23 mouse cellular contexts compared by ENCODE assay signal in genomic region chr4:82166826-82167225, GRCm38 (mm10).
DNase-seq lines count a peak whose midpoint lies in the region; ATAC-seq and TF ChIP-seq lines count a peak whose summit lies in the region.
"Had no signal": no experiment of that assay in that cellular context is flagged by ENCODE, and none has a peak within 500 bp of the region (broad histone marks: within the 10 kb centered on the region; RNA-seq: fewer than 3 reads in every experiment).

No protein-coding gene starts in this region.

- dilution Hi-C loops in CH12.LX (cut with MboI; ENCODE audit: extremely low pct_ligation_motif_present, extremely low pct_unique_long_range_greater_than_20kb, low sequenced_read_pairs), result no loop called here

- no peak for ATAC-seq in lung, embryonic 14.5 days (ENCODE audit: insufficient read depth)
- ATAC-seq in embryonic facial prominence, embryonic 15.5 days (ENCODE audit: insufficient number of reproducible peaks, low FRiP score, low TSS enrichment, low read depth), result no peak
- ATAC-seq: CD4-positive, CD25-positive, alpha-beta regulatory T cell, adult 4 months; forebrain, embryonic 15.5 days had no signal

- no peaks in the 10 kb centered on the region for H3K79me2 ChIP-seq in CH12.LX (replicated peaks; ENCODE audit: control insufficient read depth, extremely low read depth, insufficient read depth, poor library complexity, severe bottlenecking)

- no peaks in the 10 kb centered on the region for H3K9me3 ChIP-seq in lung, embryonic 14.5 days (ENCODE audit: low read depth, low read length)
- no peaks in the 10 kb centered on the region for H3K9me3 ChIP-seq in CH12.LX (replicated peaks; ENCODE audit: low read length)
- no peaks in the 10 kb centered on the region for H3K9me3 ChIP-seq in embryonic facial prominence, embryonic 15.5 days (replicated peaks)
- H3K9me3 ChIP-seq: embryonic facial prominence, embryonic 13.5 days; forebrain, embryonic 12.5 days; forebrain, embryonic 15.5 days; hindbrain, embryonic 12.5 days; hindbrain, embryonic 15.5 days had no signal

- H3K27me3 ChIP-seq in lung, embryonic 14.5 days (ENCODE audit: insufficient read depth, low read length), result no peaks in the 10 kb centered on the region
- H3K27me3 ChIP-seq in CH12.LX (replicated peaks), result no peaks in the 10 kb centered on the region
- H3K27me3 ChIP-seq in embryonic facial prominence, embryonic 15.5 days, result no peaks in the 10 kb centered on the region
- H3K27me3 ChIP-seq: embryonic facial prominence, embryonic 13.5 days; forebrain, embryonic 12.5 days; forebrain, embryonic 15.5 days; hindbrain, embryonic 12.5 days; hindbrain, embryonic 15.5 days; Patski had no signal

- H3K4me2 ChIP-seq in lung, embryonic 14.5 days, result no peak overlapping the region
- H3K4me2 ChIP-seq in CH12.LX (ENCODE audit: insufficient read depth, low read depth, poor library complexity, severe bottlenecking), result peak overlapping the region; percentile 55; the same call in 1 of the 2 replicates
- H3K4me2 ChIP-seq in embryonic facial prominence, embryonic 15.5 days (replicated peaks), result no peak overlapping the region
- H3K4me2 ChIP-seq: embryonic facial prominence, embryonic 13.5 days; forebrain, embryonic 12.5 days; forebrain, embryonic 15.5 days; heart, embryonic 11.5 days; hindbrain, embryonic 12.5 days; hindbrain, embryonic 15.5 days had no signal

- WGBS in lung, embryonic 14.5 days, result 65% methylated on average over 1 of the region's 1 CpGs
- 76% methylated on average over 1 of the region's 1 CpGs for WGBS in embryonic facial prominence, embryonic 15.5 days

- no peaks in the 10 kb centered on the region for H3K36me3 ChIP-seq in lung, embryonic 14.5 days (ENCODE audit: insufficient read depth)
- no peaks in the 10 kb centered on the region for H3K36me3 ChIP-seq in CH12.LX (replicated peaks in 1 of 2; ENCODE audit: control insufficient read depth in 1 of 2, insufficient read depth in 1 of 2, low read length in 1 of 2)
- no peaks in the 10 kb centered on the region for H3K36me3 ChIP-seq in embryonic facial prominence, embryonic 15.5 days
- H3K36me3 ChIP-seq: embryonic facial prominence, embryonic 13.5 days; forebrain, embryonic 12.5 days; forebrain, embryonic 15.5 days; hindbrain, embryonic 12.5 days; hindbrain, embryonic 15.5 days had no signal

- no peak for TF ChIP-seq POLR2A in CH12.LX (IDR thresholded peaks at IDR 0.05; ENCODE audit: low read depth, low read length)

- H3K27ac ChIP-seq in lung, embryonic 14.5 days (ENCODE audit: low read depth), result peak overlapping the region; percentile 42; the same call in 1 of the 2 replicates
- peak overlapping the region; percentile 91 for H3K27ac ChIP-seq in CH12.LX (ENCODE audit: insufficient read depth, low read depth)
- 0 out of 2 replicates have a peak overlapping the region, but pooled peaks have one; percentile 7 for H3K27ac ChIP-seq in embryonic facial prominence, embryonic 15.5 days (replicated peaks)
- H3K27ac ChIP-seq: embryonic facial prominence, embryonic 13.5 days; forebrain, embryonic 12.5 days; forebrain, embryonic 15.5 days; heart, adult 2 months; hindbrain, embryonic 12.5 days; hindbrain, embryonic 15.5 days had no signal

- H3K4me3 ChIP-seq in lung, embryonic 14.5 days (ENCODE audit: low read depth, low read length), result no peak overlapping the region
- no peak overlapping the region for H3K4me3 ChIP-seq in CH12.LX (replicated peaks in 1 of 3; ENCODE audit: low read depth in 2 of 3, low read length in 2 of 3, poor library complexity in 1 of 3)
- no peak overlapping the region for H3K4me3 ChIP-seq in embryonic facial prominence, embryonic 15.5 days (replicated peaks)
- H3K4me3 ChIP-seq: embryonic facial prominence, embryonic 13.5 days; erythroblast, embryonic 14.5 days; forebrain, embryonic 12.5 days; forebrain, embryonic 15.5 days; heart, adult 2 months; hindbrain, embryonic 12.5 days; hindbrain, embryonic 15.5 days had no signal

- TF ChIP-seq EP300 in CH12.LX (IDR thresholded peaks at IDR 0.05; ENCODE audit: low read length), result no peak

- TF ChIP-seq CTCF in lung, embryonic 14.5 days (IDR thresholded peaks at IDR 0.05; ENCODE audit: low read depth), result no peak
- no peak for TF ChIP-seq CTCF in CH12.LX (conservative IDR thresholded peaks at IDR 0.05 in 1 of 2, IDR thresholded peaks at IDR 0.05 in 1 of 2; ENCODE audit: low read depth in 2 of 2, low read length in 2 of 2)

- in situ Hi-C loops in CH12.LX (cut with MboI; ENCODE audit: low pct_ligation_motif_present, low pct_unique_long_range_greater_than_20kb, low sequenced_read_pairs), result no loop called here

- H3K9ac ChIP-seq in lung, embryonic 14.5 days, result no peak overlapping the region
- peak overlapping the region; percentile 10; the same call in 1 of the 2 replicates for H3K9ac ChIP-seq in CH12.LX (ENCODE audit: insufficient read depth, low read depth)
- no peak overlapping the region for H3K9ac ChIP-seq in embryonic facial prominence, embryonic 15.5 days
- H3K9ac ChIP-seq: embryonic facial prominence, embryonic 13.5 days; forebrain, embryonic 12.5 days; forebrain, embryonic 15.5 days; hindbrain, embryonic 12.5 days; hindbrain, embryonic 15.5 days had no signal

- 0 out of 2 replicates have a peak, but pooled peaks cover 9% of the 10 kb centered on the region for H3K4me1 ChIP-seq in lung, embryonic 14.5 days (ENCODE audit: insufficient read depth)
- H3K4me1 ChIP-seq in CH12.LX (ENCODE audit: control insufficient read depth in 1 of 2, insufficient read depth in 2 of 2), result peaks cover 25 to 51% of the 10 kb centered on the region in 2 experiments
- 0 out of 2 replicates have a peak, but pooled peaks cover 9% of the 10 kb centered on the region for H3K4me1 ChIP-seq in embryonic facial prominence, embryonic 15.5 days
- H3K4me1 ChIP-seq: forebrain, embryonic 12.5 days; forebrain, embryonic 15.5 days; hindbrain, embryonic 12.5 days; hindbrain, embryonic 15.5 days had no signal

- DNase-seq in lung, embryonic 14.5 days, result no peak
- no peak for DNase-seq in lung, postnatal 4 days
- DNase-seq in CH12.LX (ENCODE audit: extremely low read depth) (no peak), MN1 (ENCODE audit: low spot score) (no peak)
- DNase-seq in thymus, postnatal 0 days (ENCODE audit: low spot score), result no peak
- DNase-seq: adrenal gland, adult 2 months; adrenal gland, postnatal 14 days; cerebellum, adult 11 months; cerebellum, adult 2 months; cerebellum, adult 9-11 months; cerebellum, postnatal 25 days; gastrocnemius, postnatal 25 days; heart, adult 2 months had no signal

- TF ChIP-seq RAD21 in CH12.LX (IDR thresholded peaks at IDR 0.05; ENCODE audit: low read depth, low read length), result no peak

TF ChIP-seq in CH12.LX, 34 proteins besides CTCF, POLR2A, EP300 and RAD21:
- TF ChIP-seq MYC (IDR thresholded peaks at IDR 0.05; ENCODE audit: low read depth, low read length), result 0 out of 2 replicates have a peak, but pooled peaks have one; percentile 21
- TF ChIP-seq CHD1 (IDR thresholded peaks at IDR 0.05; ENCODE audit: low read depth, low read length), result no peak; the same call in 1 of the 2 replicates

Comparison
In these comparisons a context has a peak if more than half of its experiments do, and no peak if none do; other contexts are left out.
1. H3K27ac ChIP-seq: peak in every context shown above with its lines; median percentile 91 in CH12.LX; 42 in lung, embryonic 14.5 days; 7 in embryonic facial prominence, embryonic 15.5 days.